Mouse (Mus musculus): ENCODE data around the gene Rad50. TPM values are rescaled to one million over a fixed set of nuclear protein-coding genes. Genes with fewer than 3 reads are reported as not detected.

The Rad50 gene
- polyA plus RNA-seq, 1 experiment from 2014 or later, result 23.9 TPM

DNA sequence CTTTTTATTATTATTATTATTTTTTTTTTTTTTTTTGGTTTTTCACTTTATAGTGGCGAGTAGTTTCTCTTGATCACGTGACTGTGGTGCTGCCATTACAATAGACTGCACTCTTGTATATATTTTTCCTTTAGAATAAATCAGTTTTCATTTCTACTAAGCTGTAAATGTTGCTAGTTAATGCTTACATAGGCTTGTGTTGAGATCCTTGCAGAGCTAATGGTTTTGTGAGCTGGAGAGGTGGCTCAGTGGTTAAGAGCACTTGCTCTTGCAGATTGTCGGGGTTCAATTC is 545 bp upstream of the Rad50 start:
- Histone ChIP-seq H3K4me3 (ENCODE audit: low read length) (peak overlapping the region; percentile 94), H3K36me3 (ENCODE audit: control insufficient read depth, insufficient read depth) (0 out of 2 replicates have a peak, but pooled peaks cover 3% of the 10 kb centered on the region), H3K27me3 (ENCODE audit: control insufficient read depth, insufficient read depth, low read length) (no peaks in the 10 kb centered on the region), H3K4me2 (ENCODE audit: low read depth, low read length) (peak overlapping the region; percentile 96), H3K27ac (ENCODE audit: low read length) (peak overlapping the region; percentile 87; the same call in 1 of the 2 replicates), H3K9me3 (replicated peaks; ENCODE audit: control insufficient read depth, low read length) (no peaks in the 10 kb centered on the region), H3K4me1 (ENCODE audit: control insufficient read depth, insufficient read depth, low read length) (peaks cover 5% of the 10 kb centered on the region), H3K9ac (ENCODE audit: low read length) (peak overlapping the region; percentile 93)
- WGBS, result 82% methylated on average over 3 of the region's 3 CpGs
- ATAC-seq (replicated peaks; ENCODE audit: extremely low read depth, insufficient read depth, low FRiP score), result no peak

- peak; percentile 43 for ATAC-seq (replicated peaks; ENCODE audit: extremely low read depth, insufficient read depth, low FRiP score)
- 0 out of 2 replicates have a peak, but pooled peaks cover 5% of the 10 kb centered on the region for H3K36me3 ChIP-seq (ENCODE audit: control insufficient read depth, insufficient read depth)
- peak overlapping the region; percentile 87 for H3K27ac ChIP-seq (ENCODE audit: low read length)
- peaks cover 5% of the 10 kb centered on the region for H3K4me1 ChIP-seq (ENCODE audit: control insufficient read depth, insufficient read depth, low read length)
- no peaks in the 10 kb centered on the region for H3K9me3 ChIP-seq (replicated peaks; ENCODE audit: control insufficient read depth, low read length)
- WGBS, result 6% methylated on average over 29 of the region's 29 CpGs
- H3K4me2 ChIP-seq (ENCODE audit: low read depth, low read length), result peak overlapping the region; percentile 96
- H3K4me3 ChIP-seq (ENCODE audit: low read length), result peak overlapping the region; percentile 94
- no peaks in the 10 kb centered on the region for H3K27me3 ChIP-seq (ENCODE audit: control insufficient read depth, insufficient read depth, low read length)
- H3K9ac ChIP-seq (ENCODE audit: low read length), result peak overlapping the region; percentile 93
Measured at GRCm38 (mm10) chr11:53706236-53706933, 734 bp downstream of the Rad50 start.

DNA sequence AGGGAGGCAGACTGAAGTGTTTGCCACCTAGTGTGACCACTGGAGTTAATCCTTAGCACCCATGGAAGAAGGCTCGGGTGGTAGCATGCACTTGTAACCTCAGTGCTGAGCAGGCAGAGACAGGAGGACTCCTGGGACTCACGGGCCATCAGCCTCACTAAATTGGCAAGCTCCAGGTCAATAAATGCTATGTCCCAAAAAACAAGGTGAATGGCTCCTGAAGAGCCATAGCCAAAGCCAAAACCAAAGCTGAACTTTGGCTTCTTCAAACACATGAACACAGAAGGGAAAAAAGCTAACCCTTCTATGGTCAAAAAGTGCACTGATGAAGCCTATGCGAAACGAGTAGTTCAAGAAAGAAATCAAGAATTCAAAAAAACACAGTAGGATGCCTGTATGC is 7.8 kb downstream of the Rad50 start:
- Histone ChIP-seq H3K9me3 (replicated peaks; ENCODE audit: control insufficient read depth, low read length) (no peaks in the 10 kb centered on the region), H3K4me1 (ENCODE audit: control insufficient read depth, insufficient read depth, low read length) (no peaks in the 10 kb centered on the region), H3K27me3 (ENCODE audit: control insufficient read depth, insufficient read depth, low read length) (no peaks in the 10 kb centered on the region), H3K4me2 (ENCODE audit: low read depth, low read length) (no peak overlapping the region), H3K4me3 (ENCODE audit: low read length) (no peak overlapping the region), H3K36me3 (ENCODE audit: control insufficient read depth, insufficient read depth) (peaks cover 28% of the 10 kb centered on the region), H3K27ac (ENCODE audit: low read length) (no peak overlapping the region), H3K9ac (ENCODE audit: low read length) (no peak overlapping the region)
- 92% methylated on average over 4 of the region's 4 CpGs for WGBS
- ATAC-seq (replicated peaks; ENCODE audit: extremely low read depth, insufficient read depth, low FRiP score), result no peak

- Histone ChIP-seq H3K27me3 (ENCODE audit: control insufficient read depth, insufficient read depth, low read length) (no peaks in the 10 kb centered on the region), H3K4me1 (ENCODE audit: control insufficient read depth, insufficient read depth, low read length) (no peaks in the 10 kb centered on the region), H3K36me3 (ENCODE audit: control insufficient read depth, insufficient read depth) (peaks cover 28% of the 10 kb centered on the region), H3K4me3 (ENCODE audit: low read length) (no peak overlapping the region), H3K9me3 (replicated peaks; ENCODE audit: control insufficient read depth, low read length) (no peaks in the 10 kb centered on the region), H3K4me2 (ENCODE audit: low read depth, low read length) (no peak overlapping the region), H3K27ac (ENCODE audit: low read length) (no peak overlapping the region), H3K9ac (ENCODE audit: low read length) (no peak overlapping the region)
- no peak for ATAC-seq (replicated peaks; ENCODE audit: extremely low read depth, insufficient read depth, low FRiP score)
- WGBS, result 87% methylated on average over 2 of the region's 2 CpGs
Measured at GRCm38 (mm10) chr11:53698521-53698920, 8.6 kb downstream of the Rad50 start.

DNA sequence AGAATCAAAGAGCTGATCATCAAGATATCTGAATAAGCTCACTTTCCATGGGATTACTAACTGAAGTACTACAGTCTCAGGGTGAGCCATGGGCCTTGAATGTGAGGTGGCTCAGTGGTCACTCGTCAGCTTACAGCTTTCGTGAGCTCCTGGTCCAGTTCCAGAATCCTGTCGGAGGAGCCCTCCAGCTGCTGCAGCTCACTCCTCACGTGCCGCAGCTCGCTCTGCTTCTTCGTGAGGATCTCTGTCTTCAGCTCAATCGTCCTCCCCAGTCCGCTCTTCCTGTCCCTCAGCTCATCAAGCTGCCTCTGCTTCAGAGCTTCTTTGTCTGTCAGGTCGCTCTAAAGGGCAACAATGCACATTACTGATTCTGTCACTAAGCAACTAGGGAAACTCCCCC is 15.1 kb downstream of the Rad50 start:
- ATAC-seq (replicated peaks; ENCODE audit: extremely low read depth, insufficient read depth, low FRiP score), result no peak
- no peak overlapping the region for H3K4me3 ChIP-seq (ENCODE audit: low read length)
- no peak overlapping the region for H3K27ac ChIP-seq (ENCODE audit: low read length)
- no peak overlapping the region for H3K9ac ChIP-seq (ENCODE audit: low read length)
- no peak overlapping the region for H3K4me2 ChIP-seq (ENCODE audit: low read depth, low read length)
- no peaks in the 10 kb centered on the region for H3K27me3 ChIP-seq (ENCODE audit: control insufficient read depth, insufficient read depth, low read length)
- WGBS, result 45% methylated on average over 10 of the region's 10 CpGs
- H3K36me3 ChIP-seq (ENCODE audit: control insufficient read depth, insufficient read depth), result peaks cover 12% of the 10 kb centered on the region
- H3K4me1 ChIP-seq (ENCODE audit: control insufficient read depth, insufficient read depth, low read length), result no peaks in the 10 kb centered on the region
- no peaks in the 10 kb centered on the region for H3K9me3 ChIP-seq (replicated peaks; ENCODE audit: control insufficient read depth, low read length)

GRCm38 (mm10) chr11:53682994-53683530 is 24.1 kb downstream of the Rad50 start:
- Histone ChIP-seq H3K4me2 (ENCODE audit: low read depth, low read length) (peak overlapping the region; percentile 32; the same call in 1 of the 2 replicates), H3K36me3 (ENCODE audit: control insufficient read depth, insufficient read depth) (peaks cover 13% of the 10 kb centered on the region), H3K27me3 (ENCODE audit: control insufficient read depth, insufficient read depth, low read length) (no peaks in the 10 kb centered on the region), H3K4me3 (ENCODE audit: low read length) (no peak overlapping the region), H3K27ac (ENCODE audit: low read length) (peak overlapping the region; percentile 83), H3K9me3 (replicated peaks; ENCODE audit: control insufficient read depth, low read length) (no peaks in the 10 kb centered on the region), H3K4me1 (ENCODE audit: control insufficient read depth, insufficient read depth, low read length) (peaks cover 15% of the 10 kb centered on the region), H3K9ac (ENCODE audit: low read length) (no peak overlapping the region)
- WGBS, result 40% methylated on average over 9 of the region's 9 CpGs
- peak; percentile 73 for ATAC-seq (replicated peaks; ENCODE audit: extremely low read depth, insufficient read depth, low FRiP score)

- H3K4me3 ChIP-seq (ENCODE audit: low read length), result no peak overlapping the region
- H3K4me1 ChIP-seq (ENCODE audit: control insufficient read depth, insufficient read depth, low read length), result peaks cover 15% of the 10 kb centered on the region
- no peak overlapping the region for H3K4me2 ChIP-seq (ENCODE audit: low read depth, low read length)
- H3K36me3 ChIP-seq (ENCODE audit: control insufficient read depth, insufficient read depth), result peaks cover 17% of the 10 kb centered on the region
- H3K9ac ChIP-seq (ENCODE audit: low read length), result no peak overlapping the region
- no peaks in the 10 kb centered on the region for H3K9me3 ChIP-seq (replicated peaks; ENCODE audit: control insufficient read depth, low read length)
- 16% methylated on average over 2 of the region's 2 CpGs for WGBS
- peak; percentile 65 for ATAC-seq (replicated peaks; ENCODE audit: extremely low read depth, insufficient read depth, low FRiP score)
- H3K27ac ChIP-seq (ENCODE audit: low read length), result peak overlapping the region; percentile 83
- H3K27me3 ChIP-seq (ENCODE audit: control insufficient read depth, insufficient read depth, low read length), result no peaks in the 10 kb centered on the region
Measured at GRCm38 (mm10) chr11:53682170-53682569, 24.9 kb downstream of the Rad50 start.

DNA sequence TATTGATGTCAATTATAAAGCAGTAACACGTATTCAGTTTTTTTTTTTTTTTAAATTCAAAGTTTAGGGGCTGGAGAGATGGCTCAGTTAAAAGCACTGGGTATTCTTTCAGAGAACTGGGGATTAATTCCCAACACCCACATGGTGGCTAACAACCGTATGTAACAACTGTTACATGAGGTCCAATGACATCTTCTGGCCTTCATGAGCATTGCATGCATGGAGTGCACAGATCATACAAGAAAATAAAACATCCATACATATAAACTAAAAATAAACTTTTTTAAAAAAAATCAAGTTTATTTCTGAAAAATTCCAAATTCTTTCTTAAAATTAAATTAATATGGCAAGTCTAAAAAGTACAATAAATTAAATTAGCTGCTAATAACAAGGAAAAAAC is 25.4 kb downstream of the Rad50 start:
- H3K9me3 ChIP-seq (replicated peaks; ENCODE audit: control insufficient read depth, low read length), result no peaks in the 10 kb centered on the region
- H3K4me1 ChIP-seq (ENCODE audit: control insufficient read depth, insufficient read depth, low read length), result peaks cover 15% of the 10 kb centered on the region
- no peak for ATAC-seq (replicated peaks; ENCODE audit: extremely low read depth, insufficient read depth, low FRiP score)
- H3K4me3 ChIP-seq (ENCODE audit: low read length), result no peak overlapping the region
- no peak overlapping the region for H3K9ac ChIP-seq (ENCODE audit: low read length)
- peaks cover 17% of the 10 kb centered on the region for H3K36me3 ChIP-seq (ENCODE audit: control insufficient read depth, insufficient read depth)
- H3K27ac ChIP-seq (ENCODE audit: low read length), result no peak overlapping the region
- H3K4me2 ChIP-seq (ENCODE audit: low read depth, low read length), result no peak overlapping the region
- no peaks in the 10 kb centered on the region for H3K27me3 ChIP-seq (ENCODE audit: control insufficient read depth, insufficient read depth, low read length)
- 90% methylated on average over 2 of the region's 2 CpGs for WGBS

GRCm38 (mm10) chr11:53680141-53680540 is 27.0 kb downstream of the Rad50 start:
- Histone ChIP-seq H3K4me3 (ENCODE audit: low read length) (no peak overlapping the region), H3K27me3 (ENCODE audit: control insufficient read depth, insufficient read depth, low read length) (no peaks in the 10 kb centered on the region), H3K4me1 (ENCODE audit: control insufficient read depth, insufficient read depth, low read length) (peaks cover 15% of the 10 kb centered on the region), H3K9ac (ENCODE audit: low read length) (no peak overlapping the region), H3K4me2 (ENCODE audit: low read depth, low read length) (no peak overlapping the region), H3K36me3 (ENCODE audit: control insufficient read depth, insufficient read depth) (peaks cover 27% of the 10 kb centered on the region), H3K9me3 (replicated peaks; ENCODE audit: control insufficient read depth, low read length) (no peaks in the 10 kb centered on the region), H3K27ac (ENCODE audit: low read length) (no peak overlapping the region)
- 84% methylated on average over 4 of the region's 4 CpGs for WGBS
- no peak for ATAC-seq (replicated peaks; ENCODE audit: extremely low read depth, insufficient read depth, low FRiP score)
